Mouse (Mus musculus): ENCODE measurements at regions not wholly inside any gene's neighbourhood (a gene's known extent, or its start where the extent isn't known, plus 50 kb on each side); places are given as distances from the start of the nearest gene placed in this dataset.

GRCm38 (mm10) chr5:28940972-28941371 lies 254.8 kb upstream of the Rnf32 start:
- no peak for DNase-seq (ENCODE audit: low read depth, low spot score)
- WGBS: 76% methylated on average over 5 of the region's 5 CpGs

- 87% methylated on average over 4 of the region's 4 CpGs for WGBS
- DNase-seq (ENCODE audit: low read depth, low spot score): no peak
Measured at GRCm38 (mm10) chr5:28919296-28920063, 276.3 kb upstream of the Rnf32 start.

- no peak for DNase-seq (ENCODE audit: low read depth, low spot score)
- WGBS: 53% methylated on average over 4 of the region's 4 CpGs
Measured at GRCm38 (mm10) chr5:28904500-28904899, 291.3 kb upstream of the Rnf32 start.

GRCm38 (mm10) chr5:28903805-28904320 lies 291.9 kb upstream of the Rnf32 start:
- 71% methylated on average over 3 of the region's 3 CpGs for WGBS
- DNase-seq (ENCODE audit: low read depth, low spot score): no peak

- no peak for DNase-seq (ENCODE audit: low read depth, low spot score)
- WGBS: 61% methylated on average over 10 of the region's 10 CpGs
Measured at GRCm38 (mm10) chr5:28892703-28893249, 303.0 kb upstream of the Rnf32 start.

GRCm38 (mm10) chr5:28891988-28892387 lies 303.8 kb upstream of the Rnf32 start:
- 77% methylated on average over 7 of the region's 7 CpGs for WGBS
- no peak for DNase-seq (ENCODE audit: low read depth, low spot score)

- no peak for DNase-seq (ENCODE audit: low read depth, low spot score)
- WGBS: 79% methylated on average over 5 of the region's 5 CpGs
Measured at GRCm38 (mm10) chr5:28884746-28885365, 310.9 kb upstream of the Rnf32 start.

- no peak for DNase-seq (ENCODE audit: low read depth, low spot score)
- 76% methylated on average over 8 of the region's 8 CpGs for WGBS
Measured at GRCm38 (mm10) chr5:28876199-28876598, 319.6 kb upstream of the Rnf32 start.

- 89% methylated on average over 3 of the region's 3 CpGs for WGBS
- no peak for DNase-seq (ENCODE audit: low read depth, low spot score)
Measured at GRCm38 (mm10) chr5:28873600-28874265, 322.1 kb upstream of the Rnf32 start.

- 72% methylated on average over 9 of the region's 9 CpGs for WGBS
- no peak for DNase-seq (ENCODE audit: low read depth, low spot score)
Measured at GRCm38 (mm10) chr5:28859604-28860371, 336.0 kb upstream of the Rnf32 start.

GRCm38 (mm10) chr5:28838141-28838925 lies 357.5 kb upstream of the Rnf32 start:
- 60% methylated on average over 12 of the region's 12 CpGs for WGBS
- DNase-seq (ENCODE audit: low read depth, low spot score): no peak

GRCm38 (mm10) chr5:28819091-28819490 lies 352.0 kb upstream of the Shh start:
- 88% methylated on average over 5 of the region's 5 CpGs for WGBS
- no peak for DNase-seq (ENCODE audit: low read depth, low spot score)

- no peak for DNase-seq (ENCODE audit: low read depth, low spot score)
- WGBS: 67% methylated on average over 5 of the region's 5 CpGs
Measured at GRCm38 (mm10) chr5:28807950-28808349, 340.9 kb upstream of the Shh start.

- WGBS: 65% methylated on average over 2 of the region's 2 CpGs
- no peak for DNase-seq (ENCODE audit: low read depth, low spot score)
Measured at GRCm38 (mm10) chr5:28799464-28799863, 332.4 kb upstream of the Shh start.

- peak; percentile 24 for DNase-seq (ENCODE audit: low read depth, low spot score)
- WGBS: 33% methylated on average over 1 of the region's 1 CpGs
Measured at GRCm38 (mm10) chr5:28798361-28798760, 331.3 kb upstream of the Shh start.

- no peak for DNase-seq (ENCODE audit: low read depth, low spot score)
- WGBS: 71% methylated on average over 6 of the region's 6 CpGs
Measured at GRCm38 (mm10) chr5:28795130-28795758, 328.2 kb upstream of the Shh start.

GRCm38 (mm10) chr5:28793781-28794180 lies 326.7 kb upstream of the Shh start:
- WGBS: 29% methylated on average over 2 of the region's 2 CpGs

GRCm38 (mm10) chr5:28785347-28786060 lies 318.4 kb upstream of the Shh start:
- DNase-seq (ENCODE audit: low read depth, low spot score): no peak
- 83% methylated on average over 11 of the region's 11 CpGs for WGBS

More at GRCm38 (mm10) chr5:28793781-28794180, 326.7 kb upstream of the Shh start:
- no peak for DNase-seq (ENCODE audit: low read depth, low spot score)
